Mouse (Mus musculus): ENCODE data around the gene Med8. TPM values are rescaled to one million over a fixed set of nuclear protein-coding genes. Genes with fewer than 3 reads are reported as not detected.

Gene Med8
- 91.0 and 92.0 TPM in 2 replicates for polyA plus RNA-seq (2015; fragmentation: Nextera tagmentation; extraction: Ambion mirVana)

DNA sequence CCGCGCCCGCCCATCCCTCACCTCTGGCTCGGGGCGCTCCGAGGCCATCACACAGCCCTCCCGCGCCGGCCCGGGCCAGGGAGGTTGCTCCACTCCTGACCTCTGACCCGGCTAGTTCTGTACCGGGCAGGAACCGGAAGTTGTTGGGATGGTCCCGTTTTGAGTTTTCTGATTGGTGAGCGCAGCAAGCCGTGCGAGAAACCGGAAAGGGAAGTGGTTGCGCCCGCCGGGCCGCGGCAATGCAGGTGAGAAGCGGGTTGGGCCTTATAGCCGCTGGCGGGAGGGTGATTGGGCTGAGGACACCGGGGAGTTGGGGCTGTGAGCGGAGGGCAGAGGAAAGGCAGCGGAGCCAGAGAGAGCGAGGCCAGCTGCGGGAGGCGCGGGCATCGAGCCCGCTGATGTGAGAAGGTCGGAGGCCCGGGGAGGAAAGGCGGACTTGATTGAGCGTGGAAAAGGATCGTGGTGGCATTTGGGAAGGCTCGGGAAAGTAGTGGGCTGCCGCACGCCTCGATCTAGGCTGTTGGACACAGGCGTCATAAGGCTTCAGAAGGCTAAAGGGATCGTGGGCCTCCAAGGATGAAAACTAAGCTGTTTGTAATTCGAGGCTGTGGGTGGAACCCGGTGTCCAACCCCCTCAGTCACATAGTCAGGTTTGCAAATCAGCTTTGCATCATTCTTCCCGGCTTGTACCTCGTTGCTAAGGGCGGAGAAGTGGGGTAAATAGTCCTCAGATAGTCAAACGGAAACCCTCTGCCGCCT, at the start of gene Med8, which contains the start of gene Szt2:
Gene Med8 (plus strand): TSS at position 196 of the 759 bp plus-strand sequence.
Gene Szt2 (minus strand): TSS at position 132 of the 759 bp plus-strand sequence.
- Histone ChIP-seq H3K4me3 (replicated peaks; ENCODE audit: low read length) (peak within 1 kb of the TSS; percentile 80), H3K27me3 (ENCODE audit: control insufficient read depth, insufficient read depth, low read length) (no peaks in the 10 kb centered on the region), H3K9me3 (replicated peaks; ENCODE audit: control insufficient read depth, low read length) (no peaks in the 10 kb centered on the region), H3K9ac (ENCODE audit: low read length) (peak within 1 kb of the TSS; percentile 86), H3K36me3 (ENCODE audit: control insufficient read depth, insufficient read depth, low read length) (no peaks in the 10 kb centered on the region; the same call in 1 of the 2 replicates), H3K4me2 (ENCODE audit: low read depth, low read length) (peak within 1 kb of the TSS; percentile 80), H3K27ac (ENCODE audit: low read length) (peak within 1 kb of the TSS; percentile 69), H3K4me1 (ENCODE audit: control insufficient read depth, insufficient read depth, low read length) (peaks cover 9% of the 10 kb centered on the region)
- WGBS = under 1% methylated on average over 53 of the region's 53 CpGs
- ATAC-seq (ENCODE audit: insufficient read depth, low FRiP score) = peak; percentile 94

DNA sequence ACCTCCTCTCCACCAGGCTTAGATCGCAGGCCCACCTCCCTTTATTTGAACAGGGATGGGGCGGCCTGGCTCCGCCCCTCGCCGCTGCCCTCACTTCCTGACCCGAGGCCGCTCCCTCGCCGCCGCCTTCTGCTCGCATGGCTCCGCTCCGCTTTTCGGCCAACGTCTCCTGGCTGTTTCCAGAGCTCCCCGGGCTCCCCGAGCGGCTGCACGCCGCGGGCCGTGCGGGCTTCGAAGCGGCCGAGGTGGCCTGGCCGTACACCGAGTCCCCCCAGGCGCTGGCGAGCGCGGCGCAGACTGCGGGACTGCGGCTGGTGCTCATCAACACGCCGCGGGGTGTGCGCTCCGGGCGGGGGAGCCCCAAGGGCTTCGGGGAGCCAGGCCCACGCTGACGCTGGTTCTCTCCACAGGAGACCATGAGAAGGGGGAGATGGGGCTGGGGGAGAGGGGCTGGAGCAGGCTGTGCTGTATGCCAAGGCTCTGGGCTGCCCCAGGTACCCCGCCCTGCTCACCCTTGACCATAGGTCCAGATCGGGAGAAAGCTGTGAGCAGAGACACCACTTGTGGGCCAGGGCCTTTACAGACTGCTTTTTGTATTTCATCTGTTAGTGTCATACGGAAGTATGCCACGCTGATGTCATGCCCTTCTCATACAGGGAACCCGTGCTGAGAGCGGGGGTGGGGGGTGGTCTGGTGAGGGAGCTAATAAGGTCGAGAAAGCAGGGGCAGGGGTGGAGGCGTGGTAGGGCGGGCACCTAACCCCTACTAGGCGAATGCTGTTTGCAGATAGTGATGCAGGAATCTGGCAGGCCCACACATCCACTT, 49.0 kb upstream of the Med8 start:
- Histone ChIP-seq H3K9me3 (replicated peaks; ENCODE audit: control insufficient read depth, low read length) (no peaks in the 10 kb centered on the region), H3K4me3 (replicated peaks; ENCODE audit: low read length) (peak overlapping the region; percentile 79), H3K9ac (ENCODE audit: low read length) (peak overlapping the region; percentile 93), H3K27ac (ENCODE audit: low read length) (peak overlapping the region; percentile 84), H3K36me3 (ENCODE audit: control insufficient read depth, insufficient read depth, low read length) (peaks cover 10% of the 10 kb centered on the region), H3K4me2 (ENCODE audit: low read depth, low read length) (peak overlapping the region; percentile 98), H3K4me1 (ENCODE audit: control insufficient read depth, insufficient read depth, low read length) (peaks cover 9% of the 10 kb centered on the region), H3K27me3 (ENCODE audit: control insufficient read depth, insufficient read depth, low read length) (no peaks in the 10 kb centered on the region)
- peak; percentile 84 for ATAC-seq (ENCODE audit: insufficient read depth, low FRiP score)
- 2% methylated on average over 54 of the region's 54 CpGs for WGBS

- no peak overlapping the region for H3K4me3 ChIP-seq (replicated peaks; ENCODE audit: low read length)
- H3K4me1 ChIP-seq (ENCODE audit: control insufficient read depth, insufficient read depth, low read length) = peaks cover 9% of the 10 kb centered on the region
- 82% methylated on average over 5 of the region's 5 CpGs for WGBS
- H3K27ac ChIP-seq (ENCODE audit: low read length) = no peak overlapping the region
- H3K9me3 ChIP-seq (replicated peaks; ENCODE audit: control insufficient read depth, low read length) = no peaks in the 10 kb centered on the region
- H3K4me2 ChIP-seq (ENCODE audit: low read depth, low read length) = no peak overlapping the region
- no peak overlapping the region for H3K9ac ChIP-seq (ENCODE audit: low read length)
- peaks cover 10% of the 10 kb centered on the region for H3K36me3 ChIP-seq (ENCODE audit: control insufficient read depth, insufficient read depth, low read length)
- no peaks in the 10 kb centered on the region for H3K27me3 ChIP-seq (ENCODE audit: control insufficient read depth, insufficient read depth, low read length)
- no peak for ATAC-seq (ENCODE audit: insufficient read depth, low FRiP score)
These were observed 47.7 kb upstream of the Med8 start for GRCm38 (mm10) chr4:118361451-118361850.

DNA sequence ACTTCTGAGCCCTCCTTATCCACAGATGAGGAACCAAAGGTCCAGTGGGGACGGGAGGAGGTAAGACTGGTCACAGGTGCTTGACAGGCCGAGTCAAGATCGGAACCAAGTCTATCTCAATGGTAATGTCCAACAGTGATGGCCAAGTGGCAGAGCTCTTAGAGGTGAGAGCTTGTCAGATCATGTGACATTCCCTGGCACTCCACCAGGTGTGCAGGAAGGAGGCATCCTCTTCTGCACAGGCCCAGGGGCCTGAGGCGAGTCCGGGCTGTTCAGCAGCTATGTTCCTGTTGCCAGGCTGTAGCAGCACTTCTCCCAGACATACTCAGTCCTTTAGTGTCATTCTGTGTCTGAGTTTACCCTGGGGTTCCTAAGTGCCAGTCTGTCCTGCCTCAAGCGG, 46.3 kb upstream of the Med8 start:
- Histone ChIP-seq H3K4me2 (ENCODE audit: low read depth, low read length) (no peak overlapping the region), H3K36me3 (ENCODE audit: control insufficient read depth, insufficient read depth, low read length) (peaks cover 10% of the 10 kb centered on the region), H3K4me1 (ENCODE audit: control insufficient read depth, insufficient read depth, low read length) (peaks cover 9% of the 10 kb centered on the region), H3K27me3 (ENCODE audit: control insufficient read depth, insufficient read depth, low read length) (no peaks in the 10 kb centered on the region), H3K9ac (ENCODE audit: low read length) (no peak overlapping the region), H3K9me3 (replicated peaks; ENCODE audit: control insufficient read depth, low read length) (no peaks in the 10 kb centered on the region), H3K4me3 (replicated peaks; ENCODE audit: low read length) (no peak overlapping the region), H3K27ac (ENCODE audit: low read length) (no peak overlapping the region)
- no peak for ATAC-seq (ENCODE audit: insufficient read depth, low FRiP score)
- 87% methylated on average over 6 of the region's 6 CpGs for WGBS

- no peak overlapping the region for H3K4me2 ChIP-seq (ENCODE audit: low read depth, low read length)
- no peaks in the 10 kb centered on the region for H3K27me3 ChIP-seq (ENCODE audit: control insufficient read depth, insufficient read depth, low read length)
- peaks cover 12% of the 10 kb centered on the region for H3K36me3 ChIP-seq (ENCODE audit: control insufficient read depth, insufficient read depth, low read length)
- H3K27ac ChIP-seq (ENCODE audit: low read length) = no peak overlapping the region
- ATAC-seq (ENCODE audit: insufficient read depth, low FRiP score) = no peak
- H3K4me1 ChIP-seq (ENCODE audit: control insufficient read depth, insufficient read depth, low read length) = peaks cover 9% of the 10 kb centered on the region
- WGBS = 90% methylated on average over 3 of the region's 3 CpGs
- no peak overlapping the region for H3K4me3 ChIP-seq (replicated peaks; ENCODE audit: low read length)
- H3K9ac ChIP-seq (ENCODE audit: low read length) = no peak overlapping the region
- H3K9me3 ChIP-seq (replicated peaks; ENCODE audit: control insufficient read depth, low read length) = no peaks in the 10 kb centered on the region
These were observed 45.2 kb upstream of the Med8 start for GRCm38 (mm10) chr4:118363985-118364384.

DNA sequence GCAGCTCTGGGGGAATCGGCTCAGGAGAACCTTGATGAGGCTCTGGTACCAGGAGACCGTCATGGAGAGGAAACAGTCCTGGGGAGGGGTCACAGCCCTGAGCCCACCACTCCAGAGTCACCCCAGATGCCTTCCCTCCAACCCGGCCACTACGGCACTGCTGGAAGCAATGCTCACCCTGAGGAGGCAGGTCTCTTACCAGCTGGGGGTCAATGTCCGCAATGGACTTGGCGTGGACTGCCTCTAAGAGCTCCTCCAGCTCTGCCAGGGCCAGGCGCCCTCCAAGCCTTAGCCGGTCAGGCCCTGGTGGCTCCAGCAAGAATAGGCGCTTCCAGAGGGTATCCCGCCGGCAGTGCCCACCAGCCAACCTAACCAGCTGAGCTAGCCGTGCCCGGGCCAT, 44.5 kb upstream of the Med8 start:
- Histone ChIP-seq H3K27ac (ENCODE audit: low read length) (no peak overlapping the region), H3K9ac (ENCODE audit: low read length) (no peak overlapping the region), H3K4me3 (replicated peaks; ENCODE audit: low read length) (no peak overlapping the region), H3K36me3 (ENCODE audit: control insufficient read depth, insufficient read depth, low read length) (peaks cover 19% of the 10 kb centered on the region), H3K4me1 (ENCODE audit: control insufficient read depth, insufficient read depth, low read length) (peaks cover 9% of the 10 kb centered on the region), H3K4me2 (ENCODE audit: low read depth, low read length) (no peak overlapping the region), H3K9me3 (replicated peaks; ENCODE audit: control insufficient read depth, low read length) (no peaks in the 10 kb centered on the region), H3K27me3 (ENCODE audit: control insufficient read depth, insufficient read depth, low read length) (no peaks in the 10 kb centered on the region)
- WGBS = 91% methylated on average over 13 of the region's 13 CpGs
- no peak for ATAC-seq (ENCODE audit: insufficient read depth, low FRiP score)

- H3K4me2 ChIP-seq (ENCODE audit: low read depth, low read length) = no peak overlapping the region
- ATAC-seq (ENCODE audit: insufficient read depth, low FRiP score) = no peak
- no peak overlapping the region for H3K27ac ChIP-seq (ENCODE audit: low read length)
- no peaks in the 10 kb centered on the region for H3K9me3 ChIP-seq (replicated peaks; ENCODE audit: control insufficient read depth, low read length)
- H3K4me3 ChIP-seq (replicated peaks; ENCODE audit: low read length) = no peak overlapping the region
- H3K9ac ChIP-seq (ENCODE audit: low read length) = no peak overlapping the region
- no peaks in the 10 kb centered on the region for H3K4me1 ChIP-seq (ENCODE audit: control insufficient read depth, insufficient read depth, low read length)
- 91% methylated on average over 14 of the region's 14 CpGs for WGBS
- H3K36me3 ChIP-seq (ENCODE audit: control insufficient read depth, insufficient read depth, low read length) = peaks cover 21% of the 10 kb centered on the region
- no peaks in the 10 kb centered on the region for H3K27me3 ChIP-seq (ENCODE audit: control insufficient read depth, insufficient read depth, low read length)
These were observed 43.1 kb upstream of the Med8 start for GRCm38 (mm10) chr4:118365991-118366390.

DNA sequence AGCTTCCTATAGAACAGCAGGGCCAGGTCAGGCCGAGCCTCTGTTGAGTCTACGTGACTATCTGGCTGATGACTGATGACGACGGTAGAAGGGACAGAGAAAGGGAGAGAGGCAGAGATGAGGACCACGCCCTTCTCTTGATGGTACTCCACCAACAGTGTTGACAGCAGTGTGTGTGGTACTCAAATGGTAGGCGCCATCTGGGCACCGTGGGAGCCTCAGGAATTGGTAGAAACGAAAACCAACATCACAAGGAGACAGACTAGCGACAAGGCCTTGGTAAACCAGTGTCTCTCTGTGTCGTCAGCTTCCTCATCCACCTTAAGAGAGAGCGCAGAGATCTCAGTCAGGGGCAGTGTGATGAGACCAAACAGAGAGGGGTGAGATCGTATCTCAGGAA, 41.6 kb upstream of the Med8 start:
- Histone ChIP-seq H3K9ac (ENCODE audit: low read length) (no peak overlapping the region), H3K4me2 (ENCODE audit: low read depth, low read length) (no peak overlapping the region), H3K4me1 (ENCODE audit: control insufficient read depth, insufficient read depth, low read length) (no peaks in the 10 kb centered on the region), H3K9me3 (replicated peaks; ENCODE audit: control insufficient read depth, low read length) (no peaks in the 10 kb centered on the region), H3K4me3 (replicated peaks; ENCODE audit: low read length) (no peak overlapping the region), H3K27ac (ENCODE audit: low read length) (no peak overlapping the region), H3K27me3 (ENCODE audit: control insufficient read depth, insufficient read depth, low read length) (no peaks in the 10 kb centered on the region), H3K36me3 (ENCODE audit: control insufficient read depth, insufficient read depth, low read length) (peaks cover 17% of the 10 kb centered on the region)
- no peak for ATAC-seq (ENCODE audit: insufficient read depth, low FRiP score)
- 87% methylated on average over 12 of the region's 12 CpGs for WGBS

GRCm38 (mm10) chr4:118368616-118369015, 40.5 kb upstream of the Med8 start:
- Histone ChIP-seq H3K9ac (ENCODE audit: low read length) (no peak overlapping the region), H3K36me3 (ENCODE audit: control insufficient read depth, insufficient read depth, low read length) (peaks cover 14% of the 10 kb centered on the region), H3K4me2 (ENCODE audit: low read depth, low read length) (no peak overlapping the region), H3K9me3 (replicated peaks; ENCODE audit: control insufficient read depth, low read length) (no peaks in the 10 kb centered on the region), H3K27me3 (ENCODE audit: control insufficient read depth, insufficient read depth, low read length) (no peaks in the 10 kb centered on the region), H3K4me1 (ENCODE audit: control insufficient read depth, insufficient read depth, low read length) (no peaks in the 10 kb centered on the region), H3K27ac (ENCODE audit: low read length) (no peak overlapping the region), H3K4me3 (replicated peaks; ENCODE audit: low read length) (no peak overlapping the region)
- ATAC-seq (ENCODE audit: insufficient read depth, low FRiP score) = no peak
- 89% methylated on average over 3 of the region's 3 CpGs for WGBS
